8 mouse cellular contexts compared by ENCODE assay signal in genomic region chr11:98327136-98328030, GRCm38 (mm10). TPM values are rescaled to one million over a fixed set of nuclear protein-coding genes. Genes with fewer than 3 reads are reported as not detected.
DNase-seq lines count a peak whose midpoint lies in the region; ATAC-seq lines count a peak whose summit lies in the region.

No protein-coding gene starts in this region.

- no peak overlapping the region for H3K27ac ChIP-seq in heart, embryonic 14.5 days (replicated peaks in 1 of 2; ENCODE audit: control insufficient read depth in 1 of 2, insufficient read depth in 1 of 2, low read depth in 2 of 2, low read length in 2 of 2)
- H3K27ac ChIP-seq in forebrain, embryonic 11.5 days (ENCODE audit: low read depth, low read length) = no peak overlapping the region
- no peak overlapping the region for H3K27ac ChIP-seq in liver, embryonic 12.5 days

- H3K9ac ChIP-seq in heart, embryonic 14.5 days (ENCODE audit: low read length) = peak overlapping the region; percentile 25; the same call in 1 of the 2 replicates
- no peak overlapping the region; the same call in 1 of the 2 replicates for H3K9ac ChIP-seq in forebrain, embryonic 11.5 days (ENCODE audit: low read length)
- no peak overlapping the region for H3K9ac ChIP-seq in liver, embryonic 12.5 days

- no peak for DNase-seq in heart, adult 9 months (ENCODE audit: low spot score in 2 of 2)
- DNase-seq in R1 (ENCODE audit: low read depth, low spot score) = peak; percentile 71
- DNase-seq in forebrain, embryonic 11.5 days (ENCODE audit: low spot score) = peak; percentile 69
- DNase-seq in natural killer cell, adult 2 months (ENCODE audit: low spot score in 2 of 2) = no peak
- no peak for DNase-seq in T-cell, adult 2 months (ENCODE audit: low spot score)
- no peak for DNase-seq in urinary bladder, adult 18-20 months (ENCODE audit: low spot score in 2 of 2)

- no peaks in the 10 kb centered on the region for H3K36me3 ChIP-seq in heart, embryonic 14.5 days (ENCODE audit: control insufficient read depth, insufficient read depth, low read length)
- no peaks in the 10 kb centered on the region for H3K36me3 ChIP-seq in forebrain, embryonic 11.5 days (ENCODE audit: control insufficient read depth, insufficient read depth, low read length)
- H3K36me3 ChIP-seq in liver, embryonic 12.5 days = no peaks in the 10 kb centered on the region

- WGBS in heart, embryonic 14.5 days = under 1% methylated on average over 97 of the region's 97 CpGs
- under 1% methylated on average over 97 of the region's 97 CpGs for WGBS in forebrain, embryonic 11.5 days
- WGBS in liver, embryonic 12.5 days (ENCODE audit: insufficient replicate concordance) = 2% methylated on average over 97 of the region's 97 CpGs

- no peaks in the 10 kb centered on the region for H3K9me3 ChIP-seq in heart, embryonic 14.5 days (ENCODE audit: control insufficient read depth, low read length)
- H3K9me3 ChIP-seq in forebrain, embryonic 11.5 days (ENCODE audit: control insufficient read depth, low read length) = no peaks in the 10 kb centered on the region
- no peaks in the 10 kb centered on the region for H3K9me3 ChIP-seq in liver, embryonic 12.5 days (replicated peaks)

- H3K27me3 ChIP-seq in heart, embryonic 14.5 days (ENCODE audit: control insufficient read depth, insufficient read depth, low read length) = peaks cover 100% of the 10 kb centered on the region
- H3K27me3 ChIP-seq in forebrain, embryonic 11.5 days (ENCODE audit: control insufficient read depth, insufficient read depth, low read length) = peaks cover 99% of the 10 kb centered on the region
- peaks cover 100% of the 10 kb centered on the region for H3K27me3 ChIP-seq in liver, embryonic 12.5 days (replicated peaks)

- peak overlapping the region; percentile 2 to 32; a peak in 3 of 4 replicates for H3K4me3 ChIP-seq in heart, embryonic 14.5 days (ENCODE audit: control insufficient read depth in 1 of 2, insufficient read depth in 1 of 2, low read depth in 1 of 2, low read length in 2 of 2)
- peak overlapping the region; percentile 24 for H3K4me3 ChIP-seq in forebrain, embryonic 11.5 days (ENCODE audit: low read depth, low read length)
- peak overlapping the region; percentile 2; the same call in 1 of the 2 replicates for H3K4me3 ChIP-seq in liver, embryonic 12.5 days

- peaks cover 3 to 18% of the 10 kb centered on the region in 2 experiments; a peak in 3 of 4 replicates for H3K4me1 ChIP-seq in heart, embryonic 14.5 days (ENCODE audit: control insufficient read depth in 2 of 2, insufficient read depth in 2 of 2, low read length in 2 of 2)
- H3K4me1 ChIP-seq in forebrain, embryonic 11.5 days (replicated peaks; ENCODE audit: control insufficient read depth, insufficient read depth, low read length) = peaks cover 13% of the 10 kb centered on the region
- 0 out of 2 replicates have a peak, but pooled peaks cover 6% of the 10 kb centered on the region for H3K4me1 ChIP-seq in liver, embryonic 12.5 days

- no peak for ATAC-seq in heart, embryonic 14.5 days (ENCODE audit: insufficient number of reproducible peaks, insufficient read depth, low FRiP score, low read depth)
- no peak for ATAC-seq in forebrain, embryonic 11.5 days (replicated peaks; ENCODE audit: low FRiP score)
- ATAC-seq in liver, embryonic 12.5 days = no peak

- peak overlapping the region; percentile 59 for H3K4me2 ChIP-seq in heart, embryonic 14.5 days (ENCODE audit: low read length)
- peak overlapping the region; percentile 32 for H3K4me2 ChIP-seq in forebrain, embryonic 11.5 days (ENCODE audit: low read depth, low read length, severe bottlenecking)
- H3K4me2 ChIP-seq in liver, embryonic 12.5 days = peak overlapping the region; percentile 28

RNA-seq across cellular contexts. Expression of gene Neurod2, which starts 2.1 kb away (rescaled TPM):
- not detected in 2 replicates for polyA plus RNA-seq in heart, embryonic 14.5 days (2014; fragmentation: Nextera tagmentation; extraction: Ambion mirVana)
- polyA plus RNA-seq in forebrain, embryonic 11.5 days (2014; fragmentation: Nextera tagmentation; extraction: Ambion mirVana) = 3.8 and 5.8 TPM in 2 replicates
- not detected in 2 replicates for polyA plus RNA-seq in liver, embryonic 12.5 days (2016; fragmentation: Nextera tagmentation; extraction: Ambion mirVana)

RNA-seq across cellular contexts. Expression of gene Ppp1r1b, which starts 20.8 kb away (rescaled TPM):
- polyA plus RNA-seq in heart, embryonic 14.5 days (2014; fragmentation: Nextera tagmentation; extraction: Ambion mirVana) = 42.2 and 48.3 TPM in 2 replicates
- 0.29 and 0.41 TPM in 2 replicates for polyA plus RNA-seq in forebrain, embryonic 11.5 days (2014; fragmentation: Nextera tagmentation; extraction: Ambion mirVana)
- polyA plus RNA-seq in liver, embryonic 12.5 days (2016; fragmentation: Nextera tagmentation; extraction: Ambion mirVana) = 0.10 TPM in 1 of 2 replicates, not detected in the other

RNA-seq across cellular contexts. Expression of gene Stard3, which starts 30.8 kb away (rescaled TPM):
- polyA plus RNA-seq in heart, embryonic 14.5 days (2014; fragmentation: Nextera tagmentation; extraction: Ambion mirVana) = 33.1 and 35.4 TPM in 2 replicates
- polyA plus RNA-seq in forebrain, embryonic 11.5 days (2014; fragmentation: Nextera tagmentation; extraction: Ambion mirVana) = 38.1 and 39.9 TPM in 2 replicates
- polyA plus RNA-seq in liver, embryonic 12.5 days (2016; fragmentation: Nextera tagmentation; extraction: Ambion mirVana) = 18.0 and 18.9 TPM in 2 replicates

RNA-seq across cellular contexts. Expression of gene Tcap, which starts 56.2 kb away (rescaled TPM):
- 169 and 178 TPM in 2 replicates for polyA plus RNA-seq in heart, embryonic 14.5 days (2014; fragmentation: Nextera tagmentation; extraction: Ambion mirVana)
- polyA plus RNA-seq in forebrain, embryonic 11.5 days (2014; fragmentation: Nextera tagmentation; extraction: Ambion mirVana) = not detected in 2 replicates
- polyA plus RNA-seq in liver, embryonic 12.5 days (2016; fragmentation: Nextera tagmentation; extraction: Ambion mirVana) = not detected in 2 replicates

RNA-seq across cellular contexts. Expression of gene Pnmt, which starts 58.9 kb away (rescaled TPM):
- polyA plus RNA-seq in heart, embryonic 14.5 days (2014; fragmentation: Nextera tagmentation; extraction: Ambion mirVana) = 0.70 and 0.86 TPM in 2 replicates
- not detected in 2 replicates for polyA plus RNA-seq in forebrain, embryonic 11.5 days (2014; fragmentation: Nextera tagmentation; extraction: Ambion mirVana)
- polyA plus RNA-seq in liver, embryonic 12.5 days (2016; fragmentation: Nextera tagmentation; extraction: Ambion mirVana) = 0.23 TPM in 1 of 2 replicates, not detected in the other

Comparison
In these comparisons a context has a peak if more than half of its experiments do, and no peak if none do; other contexts are left out.
1. DNase-seq: peak in R1 (single experiment) and forebrain, embryonic 11.5 days (single experiment); none in heart, adult 9 months (0 of 2), natural killer cell, adult 2 months (0 of 2), T-cell, adult 2 months (single experiment) and urinary bladder, adult 18-20 months (0 of 2).
2. RNA of gene Ppp1r1b, which starts 20.8 kb away (polyA plus RNA-seq): 42.2 to 48.3 TPM in heart, embryonic 14.5 days; 0.29 to 0.41 TPM in forebrain, embryonic 11.5 days and 0.10 TPM in liver, embryonic 12.5 days; every median in the first group is over 10 times any median in the second.
3. Peak in every context shown above with its lines, with median percentiles within 50 percentile points of each other: H3K4me2 ChIP-seq and H3K4me3 ChIP-seq.